Mouse (Mus musculus) C2C12 (cell line): ENCODE data around the gene Hoxb3.

ENCODE experiments used
- CEBPB ChIP-seq: IDR thresholded peaks from one replicate; pipeline ENCODE4 v1.6.1; 2011; ENCODE audit warnings: low read depth, mild to moderate bottlenecking, control low read depth, moderate library complexity
- CTCF ChIP-seq: IDR thresholded peaks from one replicate; pipeline ENCODE4 v1.5.1; 2011; ENCODE audit not compliant: control insufficient read depth, insufficient read depth, insufficient read length
- MAX ChIP-seq: IDR thresholded peaks from one replicate; pipeline ENCODE4 v1.6.1; 2011; ENCODE audit warnings: mild to moderate bottlenecking, control low read depth
- MYOD1 ChIP-seq: IDR thresholded peaks from one replicate; pipeline ENCODE4 v1.6.1; 2011; ENCODE audit warnings: low read depth; ENCODE audit not compliant: control insufficient read depth, insufficient read length
- MYOG ChIP-seq: IDR thresholded peaks from one replicate; pipeline ENCODE4 v1.6.1; 2011; ENCODE audit not compliant: control insufficient read depth, insufficient read length; ENCODE audit errors: extremely low read depth
- USF1 ChIP-seq: IDR thresholded peaks from one replicate; pipeline ENCODE4 v1.6.1; 2011; ENCODE audit warnings: low read depth, mild to moderate bottlenecking, control low read depth, moderate library complexity

GRCm38 (mm10) chr11:96336597-96336996 is 13.5 kb downstream of the Hoxb3 start:
- no peak for TF ChIP-seq CTCF
- no peak for TF ChIP-seq CEBPB
- TF ChIP-seq MAX, result no peak
- TF ChIP-seq MYOD1, result no peak
- no peak for TF ChIP-seq USF1
- no peak for TF ChIP-seq MYOG
